Mouse (Mus musculus): ENCODE measurements around the gene Cacng6. TPM values are rescaled to one million over a fixed set of nuclear protein-coding genes. Genes with fewer than 3 reads are reported as not detected.
A peak's percentile ranks its signal among the peaks of the same experiment; 100 is the strongest.

Gene Cacng6
- polyA plus RNA-seq, 1 experiment from 2014 or later, result 0.09 TPM

- Histone ChIP-seq H3K4me1 (ENCODE audit: control insufficient read depth, insufficient read depth, low read length) (0 out of 2 replicates have a peak, but pooled peaks cover 3% of the 10 kb centered on the region), H3K27me3 (replicated peaks; ENCODE audit: control insufficient read depth, insufficient read depth, low read length) (peaks cover 23% of the 10 kb centered on the region), H3K36me3 (ENCODE audit: control insufficient read depth, insufficient read depth, low read length) (no peaks in the 10 kb centered on the region), H3K9me3 (replicated peaks; ENCODE audit: control insufficient read depth, low read length) (no peaks in the 10 kb centered on the region), H3K4me3 (ENCODE audit: low read depth, low read length) (no peak overlapping the region), H3K27ac (ENCODE audit: low read depth, low read length) (no peak overlapping the region), H3K4me2 (ENCODE audit: low read length) (no peak overlapping the region), H3K9ac (ENCODE audit: low read length) (no peak overlapping the region)
- DNase-seq (ENCODE audit: low spot score), result no peak
- no peak for ATAC-seq
- 91% methylated on average over 5 of the region's 5 CpGs for WGBS
Measured at GRCm38 (mm10) chr7:3425141-3425540, 1.1 kb downstream of the Cacng6 start.

GRCm38 (mm10) chr7:3430161-3430560, 6.2 kb downstream of the Cacng6 start:
- H3K4me1 ChIP-seq (ENCODE audit: control insufficient read depth, insufficient read depth, low read length), result no peaks in the 10 kb centered on the region
- no peaks in the 10 kb centered on the region for H3K9me3 ChIP-seq (replicated peaks; ENCODE audit: control insufficient read depth, low read length)
- no peak overlapping the region for H3K27ac ChIP-seq (ENCODE audit: low read depth, low read length)
- H3K4me2 ChIP-seq (ENCODE audit: low read length), result no peak overlapping the region
- no peaks in the 10 kb centered on the region for H3K36me3 ChIP-seq (ENCODE audit: control insufficient read depth, insufficient read depth, low read length)
- DNase-seq (ENCODE audit: low spot score) (no peak), ATAC-seq (no peak)
- H3K9ac ChIP-seq (ENCODE audit: low read length), result no peak overlapping the region
- H3K27me3 ChIP-seq (replicated peaks; ENCODE audit: control insufficient read depth, insufficient read depth, low read length), result 0 out of 2 replicates have a peak, but pooled peaks cover 1% of the 10 kb centered on the region
- H3K4me3 ChIP-seq (ENCODE audit: low read depth, low read length), result no peak overlapping the region
- 75% methylated on average over 6 of the region's 6 CpGs for WGBS

- no peak overlapping the region for H3K4me3 ChIP-seq (ENCODE audit: low read depth, low read length)
- H3K4me2 ChIP-seq (ENCODE audit: low read length), result no peak overlapping the region
- no peak overlapping the region for H3K27ac ChIP-seq (ENCODE audit: low read depth, low read length)
- H3K9ac ChIP-seq (ENCODE audit: low read length), result no peak overlapping the region
- WGBS, result 90% methylated on average over 1 of the region's 1 CpGs
- H3K36me3 ChIP-seq (ENCODE audit: control insufficient read depth, insufficient read depth, low read length), result no peaks in the 10 kb centered on the region
- no peak for ATAC-seq
- no peaks in the 10 kb centered on the region for H3K9me3 ChIP-seq (replicated peaks; ENCODE audit: control insufficient read depth, low read length)
- H3K27me3 ChIP-seq (replicated peaks; ENCODE audit: control insufficient read depth, insufficient read depth, low read length), result no peaks in the 10 kb centered on the region
- no peaks in the 10 kb centered on the region for H3K4me1 ChIP-seq (ENCODE audit: control insufficient read depth, insufficient read depth, low read length)
- DNase-seq (ENCODE audit: low spot score), result no peak
Measured at GRCm38 (mm10) chr7:3432066-3432465, 8.1 kb downstream of the Cacng6 start.

GRCm38 (mm10) chr7:3437941-3438340, 13.9 kb downstream of the Cacng6 start:
- Histone ChIP-seq H3K4me1 (ENCODE audit: control insufficient read depth, insufficient read depth, low read length) (no peaks in the 10 kb centered on the region), H3K9ac (ENCODE audit: low read length) (no peak overlapping the region), H3K4me3 (ENCODE audit: low read depth, low read length) (no peak overlapping the region), H3K36me3 (ENCODE audit: control insufficient read depth, insufficient read depth, low read length) (no peaks in the 10 kb centered on the region), H3K9me3 (replicated peaks; ENCODE audit: control insufficient read depth, low read length) (no peaks in the 10 kb centered on the region), H3K27me3 (replicated peaks; ENCODE audit: control insufficient read depth, insufficient read depth, low read length) (no peaks in the 10 kb centered on the region), H3K27ac (ENCODE audit: low read depth, low read length) (no peak overlapping the region), H3K4me2 (ENCODE audit: low read length) (no peak overlapping the region)
- peak; percentile 37 for DNase-seq (ENCODE audit: low spot score)
- 37% methylated on average over 5 of the region's 5 CpGs for WGBS
- no peak for ATAC-seq

GRCm38 (mm10) chr7:3439984-3440383, 16.0 kb downstream of the Cacng6 start:
- H3K36me3 ChIP-seq (ENCODE audit: control insufficient read depth, insufficient read depth, low read length), result no peaks in the 10 kb centered on the region
- H3K4me2 ChIP-seq (ENCODE audit: low read length), result no peak overlapping the region
- H3K9ac ChIP-seq (ENCODE audit: low read length), result no peak overlapping the region
- DNase-seq (ENCODE audit: low spot score) (no peak), ATAC-seq (no peak)
- no peaks in the 10 kb centered on the region for H3K4me1 ChIP-seq (ENCODE audit: control insufficient read depth, insufficient read depth, low read length)
- no peaks in the 10 kb centered on the region for H3K27me3 ChIP-seq (replicated peaks; ENCODE audit: control insufficient read depth, insufficient read depth, low read length)
- WGBS, result 89% methylated on average over 11 of the region's 11 CpGs
- no peaks in the 10 kb centered on the region for H3K9me3 ChIP-seq (replicated peaks; ENCODE audit: control insufficient read depth, low read length)
- H3K4me3 ChIP-seq (ENCODE audit: low read depth, low read length), result no peak overlapping the region
- no peak overlapping the region for H3K27ac ChIP-seq (ENCODE audit: low read depth, low read length)

- no peaks in the 10 kb centered on the region for H3K27me3 ChIP-seq (replicated peaks; ENCODE audit: control insufficient read depth, insufficient read depth, low read length)
- H3K9me3 ChIP-seq (replicated peaks; ENCODE audit: control insufficient read depth, low read length), result no peaks in the 10 kb centered on the region
- no peaks in the 10 kb centered on the region for H3K36me3 ChIP-seq (ENCODE audit: control insufficient read depth, insufficient read depth, low read length)
- H3K9ac ChIP-seq (ENCODE audit: low read length), result no peak overlapping the region
- no peak for ATAC-seq
- no peak overlapping the region for H3K27ac ChIP-seq (ENCODE audit: low read depth, low read length)
- no peaks in the 10 kb centered on the region for H3K4me1 ChIP-seq (ENCODE audit: control insufficient read depth, insufficient read depth, low read length)
- no peak overlapping the region for H3K4me2 ChIP-seq (ENCODE audit: low read length)
- H3K4me3 ChIP-seq (ENCODE audit: low read depth, low read length), result no peak overlapping the region
- whole genome bisulfite sequencing, result 52% methylated on average over 8 of the region's 8 CpGs
- peak; percentile 32 for DNase-seq (ENCODE audit: low spot score)
Measured at GRCm38 (mm10) chr7:3440526-3440925, 16.5 kb downstream of the Cacng6 start.

GRCm38 (mm10) chr7:3442476-3443062, 18.6 kb downstream of the Cacng6 start:
- Histone ChIP-seq H3K4me1 (ENCODE audit: control insufficient read depth, insufficient read depth, low read length) (no peaks in the 10 kb centered on the region), H3K27me3 (replicated peaks; ENCODE audit: control insufficient read depth, insufficient read depth, low read length) (no peaks in the 10 kb centered on the region), H3K9ac (ENCODE audit: low read length) (no peak overlapping the region), H3K27ac (ENCODE audit: low read depth, low read length) (no peak overlapping the region), H3K9me3 (replicated peaks; ENCODE audit: control insufficient read depth, low read length) (no peaks in the 10 kb centered on the region), H3K4me3 (ENCODE audit: low read depth, low read length) (no peak overlapping the region), H3K36me3 (ENCODE audit: control insufficient read depth, insufficient read depth, low read length) (no peaks in the 10 kb centered on the region), H3K4me2 (ENCODE audit: low read length) (no peak overlapping the region)
- WGBS, result 84% methylated on average over 10 of the region's 10 CpGs
- DNase-seq (ENCODE audit: low spot score) (no peak), ATAC-seq (no peak)

GRCm38 (mm10) chr7:3444678-3445077, 20.7 kb downstream of the Cacng6 start:
- Histone ChIP-seq H3K27me3 (replicated peaks; ENCODE audit: control insufficient read depth, insufficient read depth, low read length) (no peaks in the 10 kb centered on the region), H3K36me3 (ENCODE audit: control insufficient read depth, insufficient read depth, low read length) (no peaks in the 10 kb centered on the region), H3K9me3 (replicated peaks; ENCODE audit: control insufficient read depth, low read length) (no peaks in the 10 kb centered on the region), H3K27ac (ENCODE audit: low read depth, low read length) (no peak overlapping the region), H3K4me1 (ENCODE audit: control insufficient read depth, insufficient read depth, low read length) (no peaks in the 10 kb centered on the region), H3K9ac (ENCODE audit: low read length) (no peak overlapping the region), H3K4me2 (ENCODE audit: low read length) (no peak overlapping the region), H3K4me3 (ENCODE audit: low read depth, low read length) (no peak overlapping the region)
- WGBS, result 77% methylated on average over 3 of the region's 3 CpGs
- no peak for DNase-seq (ENCODE audit: low spot score)
- no peak for ATAC-seq

GRCm38 (mm10) chr7:3446584-3446983, 22.6 kb downstream of the Cacng6 start:
- no peaks in the 10 kb centered on the region for H3K9me3 ChIP-seq (replicated peaks; ENCODE audit: control insufficient read depth, low read length)
- no peak overlapping the region for H3K4me2 ChIP-seq (ENCODE audit: low read length)
- WGBS, result 95% methylated on average over 3 of the region's 3 CpGs

More at GRCm38 (mm10) chr7:3446584-3446983, 22.6 kb downstream of the Cacng6 start:
- Histone ChIP-seq H3K27me3 (replicated peaks; ENCODE audit: control insufficient read depth, insufficient read depth, low read length) (no peaks in the 10 kb centered on the region), H3K27ac (ENCODE audit: low read depth, low read length) (no peak overlapping the region), H3K36me3 (ENCODE audit: control insufficient read depth, insufficient read depth, low read length) (no peaks in the 10 kb centered on the region), H3K4me3 (ENCODE audit: low read depth, low read length) (no peak overlapping the region), H3K4me1 (ENCODE audit: control insufficient read depth, insufficient read depth, low read length) (no peaks in the 10 kb centered on the region), H3K9ac (ENCODE audit: low read length) (no peak overlapping the region)
- DNase-seq (ENCODE audit: low spot score) (no peak), ATAC-seq (no peak)
